Mouse (Mus musculus): ENCODE measurements around the gene A630076J17Rik. TPM values are rescaled to one million over a fixed set of nuclear protein-coding genes. Genes with fewer than 3 reads are reported as not detected.

A630076J17Rik gene
- polyA plus RNA-seq (2014; fragmentation: Nextera tagmentation; extraction: Ambion mirVana), result not detected in 2 replicates

DNA sequence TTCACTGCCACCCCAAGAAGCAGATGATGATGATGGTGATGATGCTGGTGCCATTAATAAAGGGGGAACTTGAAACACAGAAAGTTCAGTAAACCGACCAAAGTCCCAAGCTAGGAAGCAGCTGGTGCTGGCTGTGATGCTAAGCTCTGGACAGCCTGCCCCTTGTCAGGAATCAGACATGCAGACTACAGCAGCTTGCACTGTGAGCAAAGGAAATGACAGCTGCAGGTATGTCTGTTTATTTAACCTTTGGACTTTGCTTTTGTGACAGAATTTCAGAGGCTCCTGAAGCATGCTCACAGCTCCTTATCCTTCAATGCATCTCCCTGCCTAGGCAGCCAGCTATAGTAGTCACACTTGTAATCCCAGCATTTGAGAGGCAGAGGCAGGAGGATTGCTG is at the start of gene A630076J17Rik:
TSS of gene A630076J17Rik (plus strand) at position 88 of the 400 bp plus-strand sequence.
- Histone ChIP-seq H3K27ac (ENCODE audit: low read depth, low read length) (no peak within 1 kb of the TSS), H3K4me1 (ENCODE audit: control insufficient read depth, insufficient read depth, low read length) (peaks cover 6% of the 10 kb centered on the region), H3K9ac (ENCODE audit: low read depth, low read length) (no peak within 1 kb of the TSS), H3K9me3 (ENCODE audit: control insufficient read depth, low read length) (no peaks in the 10 kb centered on the region), H3K36me3 (ENCODE audit: control insufficient read depth, insufficient read depth, low read length) (no peaks in the 10 kb centered on the region), H3K4me2 (replicated peaks; ENCODE audit: low read depth, low read length) (no peak within 1 kb of the TSS), H3K27me3 (ENCODE audit: control insufficient read depth, insufficient read depth, low read length) (no peaks in the 10 kb centered on the region), H3K4me3 (ENCODE audit: low read length) (no peak within 1 kb of the TSS)
- WGBS, result 19% methylated on average over 1 of the region's 1 CpGs
- no peak for ATAC-seq (ENCODE audit: low FRiP score, low TSS enrichment)

DNA sequence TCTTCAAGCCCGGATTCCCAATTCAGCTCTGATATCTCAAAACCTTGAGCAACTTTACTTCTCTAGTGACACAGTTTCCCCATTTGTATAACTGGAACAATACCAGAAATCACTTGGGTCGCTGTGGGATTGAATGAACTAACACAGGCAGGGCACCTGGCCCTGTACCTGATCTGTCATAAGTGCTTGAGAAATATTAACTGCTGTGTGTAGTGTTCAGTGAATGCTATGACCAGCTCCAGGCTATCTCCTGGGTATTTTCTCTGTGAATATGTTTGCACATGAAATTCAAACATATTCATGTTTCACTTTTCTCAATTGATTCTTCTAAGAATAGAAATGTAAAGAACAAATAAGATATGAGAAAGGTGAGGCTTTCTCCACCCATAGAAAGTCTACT is 49.6 kb upstream of the A630076J17Rik start:
- WGBS, result 79% methylated on average over 2 of the region's 2 CpGs
- H3K27me3 ChIP-seq (ENCODE audit: control insufficient read depth, insufficient read depth, low read length), result no peaks in the 10 kb centered on the region

DNA sequence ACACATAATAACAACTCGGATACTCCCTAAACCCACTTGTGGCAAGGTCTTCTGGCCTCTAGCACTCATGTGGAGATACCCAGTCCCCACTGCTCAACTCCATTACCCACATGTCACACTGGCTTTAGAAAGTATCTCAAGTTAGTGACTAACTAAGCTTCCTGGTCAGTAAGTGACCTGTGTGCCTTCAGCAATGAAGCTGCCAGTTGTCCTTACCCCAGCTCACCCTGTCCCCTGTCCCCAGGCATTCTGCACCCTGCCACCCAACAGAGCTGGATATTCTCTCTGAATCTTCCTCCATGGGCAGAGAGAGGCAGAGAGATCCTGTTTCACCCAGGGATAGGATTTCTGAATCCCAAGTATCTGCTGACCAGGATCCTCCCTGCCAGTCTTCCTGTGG is 47.7 kb upstream of the A630076J17Rik start, which contains the start of gene Kcna10:
TSS of gene Kcna10 (plus strand) at position 301 of the 400 bp plus-strand sequence.
- Histone ChIP-seq H3K9ac (ENCODE audit: low read depth, low read length) (no peak within 1 kb of the TSS), H3K4me1 (ENCODE audit: control insufficient read depth, insufficient read depth, low read length) (no peaks in the 10 kb centered on the region), H3K4me2 (replicated peaks; ENCODE audit: low read depth, low read length) (no peak within 1 kb of the TSS), H3K4me3 (ENCODE audit: low read length) (no peak within 1 kb of the TSS), H3K9me3 (ENCODE audit: control insufficient read depth, low read length) (no peaks in the 10 kb centered on the region), H3K27ac (ENCODE audit: low read depth, low read length) (no peak within 1 kb of the TSS), H3K36me3 (ENCODE audit: control insufficient read depth, insufficient read depth, low read length) (no peaks in the 10 kb centered on the region), H3K27me3 (ENCODE audit: control insufficient read depth, insufficient read depth, low read length) (no peaks in the 10 kb centered on the region)
- 86% methylated on average over 1 of the region's 1 CpGs for WGBS
- no peak for ATAC-seq (ENCODE audit: low FRiP score, low TSS enrichment)

More for the DNA sequence above, 49.6 kb upstream of the A630076J17Rik start:
- no peaks in the 10 kb centered on the region for H3K9me3 ChIP-seq (ENCODE audit: control insufficient read depth, low read length)
- no peak overlapping the region for H3K9ac ChIP-seq (ENCODE audit: low read depth, low read length)
- no peak overlapping the region for H3K4me2 ChIP-seq (replicated peaks; ENCODE audit: low read depth, low read length)
- H3K4me1 ChIP-seq (ENCODE audit: control insufficient read depth, insufficient read depth, low read length), result no peaks in the 10 kb centered on the region
- H3K27ac ChIP-seq (ENCODE audit: low read depth, low read length), result no peak overlapping the region
- no peak for ATAC-seq (ENCODE audit: low FRiP score, low TSS enrichment)
- no peak overlapping the region for H3K4me3 ChIP-seq (ENCODE audit: low read length)
- H3K36me3 ChIP-seq (ENCODE audit: control insufficient read depth, insufficient read depth, low read length), result no peaks in the 10 kb centered on the region

DNA sequence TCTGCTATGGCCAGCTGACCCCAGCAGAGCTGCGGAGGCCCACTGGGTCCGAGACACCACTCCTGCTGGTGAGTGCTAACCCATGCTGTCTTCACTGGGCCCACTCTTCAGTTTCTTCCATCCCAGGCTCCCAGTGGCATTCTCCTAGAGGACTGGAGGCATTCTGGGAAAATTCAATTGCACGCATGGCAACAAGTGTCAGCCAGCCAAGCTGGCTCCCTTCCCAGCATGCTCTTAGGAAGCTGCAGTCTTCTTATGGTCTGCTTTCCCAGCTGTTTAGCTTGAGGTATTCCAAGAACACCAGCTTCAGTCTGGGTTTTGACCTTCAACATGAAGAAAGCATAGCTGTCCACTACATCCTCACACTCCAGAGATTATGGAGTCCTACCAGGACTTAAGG is 47.2 kb upstream of the A630076J17Rik start:
- no peaks in the 10 kb centered on the region for H3K27me3 ChIP-seq (ENCODE audit: control insufficient read depth, insufficient read depth, low read length)
- WGBS, result 76% methylated on average over 3 of the region's 3 CpGs
- no peak for ATAC-seq (ENCODE audit: low FRiP score, low TSS enrichment)
- no peaks in the 10 kb centered on the region for H3K36me3 ChIP-seq (ENCODE audit: control insufficient read depth, insufficient read depth, low read length)
- no peaks in the 10 kb centered on the region for H3K9me3 ChIP-seq (ENCODE audit: control insufficient read depth, low read length)
- H3K4me3 ChIP-seq (ENCODE audit: low read length), result no peak overlapping the region
- no peaks in the 10 kb centered on the region for H3K4me1 ChIP-seq (ENCODE audit: control insufficient read depth, insufficient read depth, low read length)
- H3K9ac ChIP-seq (ENCODE audit: low read depth, low read length), result no peak overlapping the region
- H3K27ac ChIP-seq (ENCODE audit: low read depth, low read length), result no peak overlapping the region
- H3K4me2 ChIP-seq (replicated peaks; ENCODE audit: low read depth, low read length), result no peak overlapping the region

DNA sequence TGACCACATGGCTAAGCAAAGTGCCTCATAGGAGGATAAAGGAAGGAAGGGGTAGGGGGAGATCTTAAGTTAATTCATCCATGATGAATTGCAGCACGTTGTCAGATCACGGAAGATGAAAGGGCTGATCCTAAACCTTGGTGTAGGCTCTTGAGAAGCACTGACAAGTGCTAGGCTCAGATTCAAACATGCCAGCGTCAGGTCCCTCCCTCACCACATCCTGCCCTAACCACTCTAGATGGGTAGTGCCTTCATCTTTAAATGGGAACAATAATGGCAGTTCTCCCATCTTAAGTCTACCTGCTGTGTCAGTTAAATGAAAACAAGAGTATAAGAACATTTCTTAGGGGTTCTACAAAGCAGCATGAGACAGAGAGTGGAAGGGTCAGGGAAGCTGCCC is 44.8 kb upstream of the A630076J17Rik start:
- no peaks in the 10 kb centered on the region for H3K36me3 ChIP-seq (ENCODE audit: control insufficient read depth, insufficient read depth, low read length)
- H3K4me3 ChIP-seq (ENCODE audit: low read length), result no peak overlapping the region
- H3K9me3 ChIP-seq (ENCODE audit: control insufficient read depth, low read length), result no peaks in the 10 kb centered on the region
- no peak overlapping the region for H3K27ac ChIP-seq (ENCODE audit: low read depth, low read length)
- H3K9ac ChIP-seq (ENCODE audit: low read depth, low read length), result no peak overlapping the region
- no peak overlapping the region for H3K4me2 ChIP-seq (replicated peaks; ENCODE audit: low read depth, low read length)
- WGBS, result 74% methylated on average over 3 of the region's 3 CpGs
- no peak for ATAC-seq (ENCODE audit: low FRiP score, low TSS enrichment)
- no peaks in the 10 kb centered on the region for H3K27me3 ChIP-seq (ENCODE audit: control insufficient read depth, insufficient read depth, low read length)
- H3K4me1 ChIP-seq (ENCODE audit: control insufficient read depth, insufficient read depth, low read length), result no peaks in the 10 kb centered on the region

DNA sequence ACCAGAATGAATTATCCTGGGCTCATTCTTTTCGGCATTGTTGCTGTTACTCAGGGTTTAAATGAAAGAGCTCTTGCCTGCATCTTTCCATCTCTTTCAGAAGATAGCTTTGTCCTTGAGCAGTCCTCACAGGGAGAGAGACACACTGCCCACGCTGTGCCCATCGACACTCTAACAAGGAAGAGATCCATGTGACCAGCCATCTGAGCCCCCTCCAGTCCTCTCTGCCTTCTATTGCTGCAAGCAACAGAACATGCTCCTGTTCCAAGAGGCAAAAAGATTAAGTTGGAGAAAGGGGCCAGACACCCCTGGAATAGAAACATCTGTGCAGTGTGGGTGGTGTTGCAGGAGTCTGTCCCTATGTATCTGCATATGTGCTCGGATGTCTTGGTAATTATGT is 43.4 kb upstream of the A630076J17Rik start:
- no peak for ATAC-seq (ENCODE audit: low FRiP score, low TSS enrichment)
- 89% methylated on average over 4 of the region's 4 CpGs for WGBS
- no peak overlapping the region for H3K9ac ChIP-seq (ENCODE audit: low read depth, low read length)

DNA sequence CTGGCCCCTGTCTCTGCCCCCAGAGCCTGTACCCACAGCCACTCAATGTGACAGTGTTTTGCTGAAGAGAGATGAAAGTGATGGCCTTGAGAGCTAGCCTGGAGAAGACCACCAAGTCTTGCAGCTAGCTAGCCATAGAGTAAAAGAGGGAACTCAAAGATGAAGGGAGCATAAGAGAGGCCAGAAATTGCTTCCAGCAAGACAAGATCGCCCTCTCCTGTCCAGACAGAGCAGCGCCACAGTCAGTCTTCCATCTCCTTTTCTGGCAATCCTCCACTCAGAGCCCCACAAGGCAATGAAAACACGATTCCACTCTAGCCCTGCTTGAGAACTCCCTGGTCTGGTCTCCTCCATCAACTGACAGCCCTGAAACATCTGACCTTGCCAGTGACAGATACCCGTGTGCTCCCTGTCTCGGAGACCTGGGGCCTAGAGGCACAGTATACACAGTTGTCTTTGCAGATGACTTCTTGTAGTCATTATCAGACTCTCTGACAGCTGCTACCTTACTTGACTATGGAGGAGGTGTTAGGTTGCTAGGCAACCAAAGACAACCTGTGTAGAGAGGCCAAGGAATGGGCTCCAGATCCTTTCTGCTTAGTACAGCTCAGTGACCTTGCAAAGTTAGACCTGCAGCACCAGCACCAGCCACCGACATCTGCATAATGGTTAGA is 42.1 kb upstream of the A630076J17Rik start:
- peak; percentile 28; the same call in 1 of the 2 replicates for ATAC-seq (ENCODE audit: low FRiP score, low TSS enrichment)
- Histone ChIP-seq H3K9me3 (ENCODE audit: control insufficient read depth, low read length) (no peaks in the 10 kb centered on the region), H3K36me3 (ENCODE audit: control insufficient read depth, insufficient read depth, low read length) (no peaks in the 10 kb centered on the region), H3K9ac (ENCODE audit: low read depth, low read length) (no peak overlapping the region), H3K4me2 (replicated peaks; ENCODE audit: low read depth, low read length) (no peak overlapping the region), H3K4me1 (ENCODE audit: control insufficient read depth, insufficient read depth, low read length) (no peaks in the 10 kb centered on the region), H3K27me3 (ENCODE audit: control insufficient read depth, insufficient read depth, low read length) (no peaks in the 10 kb centered on the region), H3K27ac (ENCODE audit: low read depth, low read length) (no peak overlapping the region), H3K4me3 (ENCODE audit: low read length) (no peak overlapping the region)
- WGBS, result 45% methylated on average over 6 of the region's 6 CpGs

More for the DNA sequence above, 43.4 kb upstream of the A630076J17Rik start:
- Histone ChIP-seq H3K4me3 (ENCODE audit: low read length) (no peak overlapping the region), H3K4me1 (ENCODE audit: control insufficient read depth, insufficient read depth, low read length) (no peaks in the 10 kb centered on the region), H3K27ac (ENCODE audit: low read depth, low read length) (no peak overlapping the region), H3K4me2 (replicated peaks; ENCODE audit: low read depth, low read length) (no peak overlapping the region), H3K9me3 (ENCODE audit: control insufficient read depth, low read length) (no peaks in the 10 kb centered on the region), H3K36me3 (ENCODE audit: control insufficient read depth, insufficient read depth, low read length) (no peaks in the 10 kb centered on the region), H3K27me3 (ENCODE audit: control insufficient read depth, insufficient read depth, low read length) (no peaks in the 10 kb centered on the region)

DNA sequence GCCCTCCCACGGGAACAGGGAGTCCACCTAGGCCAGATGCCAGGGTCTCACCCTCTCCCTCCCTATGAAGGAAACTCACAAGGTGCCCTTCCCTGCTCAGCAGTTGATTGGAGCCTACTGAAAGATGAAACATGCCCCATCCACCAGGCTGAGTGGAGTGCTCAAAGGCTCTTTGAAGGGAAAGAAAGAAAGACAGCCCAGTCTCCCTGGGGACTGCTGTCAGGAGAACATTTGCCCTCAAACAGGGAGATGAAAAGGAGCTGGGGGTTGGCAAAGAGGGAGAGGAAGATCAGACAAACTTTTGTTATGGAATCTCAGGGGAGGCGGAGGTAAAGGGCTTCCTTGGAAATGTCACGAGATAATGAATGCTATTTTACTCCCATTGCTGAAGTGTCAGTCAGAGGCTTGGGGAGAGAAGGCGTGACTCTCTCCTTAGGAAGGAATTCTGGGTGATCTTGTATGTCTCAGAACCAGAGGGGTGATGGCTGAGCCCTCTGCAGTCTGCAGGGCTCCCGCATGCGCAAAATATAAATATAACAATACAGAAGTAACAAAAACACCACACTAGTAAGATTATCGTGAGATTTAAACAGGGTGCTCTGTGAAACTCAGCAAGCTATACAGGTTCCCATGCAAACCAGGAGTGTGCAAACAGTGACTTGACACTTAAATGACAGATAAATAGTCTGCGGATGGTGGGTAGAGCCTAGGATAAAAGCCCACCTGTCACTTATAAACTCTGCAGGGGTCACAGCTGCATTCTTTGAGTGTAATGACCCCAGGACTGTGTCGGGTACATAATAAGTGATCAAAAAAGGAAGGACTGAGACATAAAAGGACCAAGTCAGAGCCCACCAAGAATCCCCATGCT is 28.9 kb upstream of the A630076J17Rik start:
- no peaks in the 10 kb centered on the region for H3K9me3 ChIP-seq (ENCODE audit: control insufficient read depth, low read length)
- WGBS, result 30% methylated on average over 9 of the region's 9 CpGs

DNA sequence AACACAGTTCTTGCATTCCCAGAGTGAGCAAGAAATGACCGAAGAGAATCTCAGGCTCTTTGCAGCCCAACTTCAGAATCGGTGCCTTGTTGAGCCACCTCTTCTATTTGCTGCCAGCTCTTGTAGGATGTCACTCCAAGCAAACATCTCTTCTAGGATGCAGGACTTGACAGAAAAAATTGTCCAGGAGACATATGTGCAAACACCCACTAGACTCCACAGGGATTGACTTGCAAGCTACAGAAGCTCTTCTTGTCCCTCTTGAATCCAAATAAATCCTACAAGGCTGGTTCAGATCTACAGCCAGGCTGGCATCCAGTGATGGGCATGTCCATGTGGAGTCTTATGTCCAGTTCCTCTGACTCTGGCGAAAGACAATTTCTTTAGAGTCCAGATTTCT is 26.0 kb upstream of the A630076J17Rik start:
- 0 out of 2 replicates have a peak, but pooled peaks cover 5% of the 10 kb centered on the region for H3K4me1 ChIP-seq (ENCODE audit: control insufficient read depth, insufficient read depth, low read length)
- H3K27ac ChIP-seq (ENCODE audit: low read depth, low read length), result no peak overlapping the region
- H3K9me3 ChIP-seq (ENCODE audit: control insufficient read depth, low read length), result no peaks in the 10 kb centered on the region
- H3K9ac ChIP-seq (ENCODE audit: low read depth, low read length), result no peak overlapping the region
- H3K27me3 ChIP-seq (ENCODE audit: control insufficient read depth, insufficient read depth, low read length), result no peaks in the 10 kb centered on the region
- no peak for ATAC-seq (ENCODE audit: low FRiP score, low TSS enrichment)
- 91% methylated on average over 3 of the region's 3 CpGs for WGBS
- H3K36me3 ChIP-seq (ENCODE audit: control insufficient read depth, insufficient read depth, low read length), result no peaks in the 10 kb centered on the region
- no peak overlapping the region for H3K4me3 ChIP-seq (ENCODE audit: low read length)
- no peak overlapping the region for H3K4me2 ChIP-seq (replicated peaks; ENCODE audit: low read depth, low read length)

More for the DNA sequence above, 28.9 kb upstream of the A630076J17Rik start:
- H3K27me3 ChIP-seq (ENCODE audit: control insufficient read depth, insufficient read depth, low read length), result no peaks in the 10 kb centered on the region
- H3K4me3 ChIP-seq (ENCODE audit: low read length), result no peak overlapping the region
- H3K4me2 ChIP-seq (replicated peaks; ENCODE audit: low read depth, low read length), result no peak overlapping the region
- H3K27ac ChIP-seq (ENCODE audit: low read depth, low read length), result no peak overlapping the region
- no peak overlapping the region for H3K9ac ChIP-seq (ENCODE audit: low read depth, low read length)
- no peaks in the 10 kb centered on the region for H3K36me3 ChIP-seq (ENCODE audit: control insufficient read depth, insufficient read depth, low read length)
- no peak for ATAC-seq (ENCODE audit: low FRiP score, low TSS enrichment)
- no peaks in the 10 kb centered on the region for H3K4me1 ChIP-seq (ENCODE audit: control insufficient read depth, insufficient read depth, low read length)

All from kidney, embryonic 14.5 days (tissue).